Mouse (Mus musculus): ENCODE measurements around the gene Ctdnep1. TPM values are rescaled to one million over a fixed set of nuclear protein-coding genes. Genes with fewer than 3 reads are reported as not detected.

Ctdnep1 gene
- polyA plus RNA-seq, 1 experiment from 2014 or later, result 29.1 TPM

DNA sequence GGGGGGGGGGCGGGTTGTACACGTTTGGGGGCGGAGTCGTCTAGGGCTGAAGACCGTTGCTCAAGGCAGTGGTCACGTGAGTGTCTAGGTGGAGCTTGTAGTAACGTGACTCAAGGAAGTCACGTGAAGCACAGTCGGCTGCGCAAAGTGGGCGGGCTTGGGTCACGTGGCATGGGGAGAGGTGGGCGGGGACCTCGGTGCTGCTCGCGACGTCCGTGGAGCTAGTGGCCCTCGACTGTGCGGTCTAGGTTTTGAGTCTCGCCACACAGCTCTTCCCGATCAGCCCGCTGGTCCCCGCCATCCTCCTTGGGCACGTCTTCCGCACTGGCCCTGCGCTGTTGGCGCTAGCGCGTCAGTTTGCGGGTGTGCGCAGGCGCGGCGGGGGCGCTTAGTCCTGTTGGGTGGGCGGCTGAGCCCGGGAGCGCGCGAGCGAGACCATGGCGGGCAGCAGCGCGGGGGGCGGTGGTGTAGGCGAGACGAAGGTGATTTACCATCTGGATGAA, 19.5 kb downstream of the Ctdnep1 start, which contains the start of gene Dvl2:
TSS of gene Dvl2 (plus strand) at position 200 of the 503 bp plus-strand sequence.
- DNase-seq (ENCODE audit: low spot score), result peak; percentile 99
- peak within 1 kb of the TSS; percentile 78 for H3K4me2 ChIP-seq (ENCODE audit: low read length)
- no peak for TF ChIP-seq CTCF (IDR thresholded peaks at IDR 0.05; ENCODE audit: low read depth)
- ATAC-seq (replicated peaks; ENCODE audit: low FRiP score, low read depth), result peak; percentile 47
- no peaks in the 10 kb centered on the region for H3K27me3 ChIP-seq (ENCODE audit: insufficient read depth, low read length)
- peak within 1 kb of the TSS; percentile 89 for H3K27ac ChIP-seq
- peaks cover 20% of the 10 kb centered on the region; the same call in 1 of the 2 replicates for H3K4me1 ChIP-seq (replicated peaks; ENCODE audit: insufficient read depth, low read length)
- H3K9me3 ChIP-seq (replicated peaks; ENCODE audit: low read length), result no peaks in the 10 kb centered on the region
- peaks cover 22% of the 10 kb centered on the region for H3K36me3 ChIP-seq (ENCODE audit: insufficient read depth, low read length)
- H3K4me3 ChIP-seq (replicated peaks; ENCODE audit: low read depth, low read length), result peak within 1 kb of the TSS; percentile 70
- H3K9ac ChIP-seq (ENCODE audit: low read depth, low read length), result peak within 1 kb of the TSS; percentile 78
- under 1% methylated on average over 48 of the region's 48 CpGs for WGBS

DNA sequence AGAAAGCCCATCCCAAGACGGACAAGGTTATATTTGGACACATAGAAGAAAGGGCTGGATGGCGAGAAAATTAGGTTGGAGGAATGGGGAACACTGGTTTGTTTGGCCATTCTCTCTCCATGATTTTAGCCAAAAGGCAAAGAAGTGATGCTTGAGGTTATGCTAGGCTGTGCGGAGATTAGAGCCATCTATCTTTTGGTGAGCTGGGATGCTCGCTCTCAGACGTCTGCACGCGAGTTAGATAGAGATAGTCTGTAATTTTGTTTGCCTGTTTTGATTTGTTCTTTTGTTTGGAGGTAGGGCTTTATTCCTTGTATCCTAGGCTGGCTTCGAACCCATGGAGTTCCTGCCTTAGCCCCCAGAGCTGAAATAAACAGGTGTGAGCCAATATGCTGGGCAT, 20.2 kb downstream of the Ctdnep1 start:
- no peak for ATAC-seq (replicated peaks; ENCODE audit: low FRiP score, low read depth)
- Histone ChIP-seq H3K27ac (peak overlapping the region; percentile 89), H3K36me3 (ENCODE audit: insufficient read depth, low read length) (peaks cover 27% of the 10 kb centered on the region), H3K9me3 (replicated peaks; ENCODE audit: low read length) (no peaks in the 10 kb centered on the region), H3K27me3 (ENCODE audit: insufficient read depth, low read length) (no peaks in the 10 kb centered on the region), H3K9ac (ENCODE audit: low read depth, low read length) (peak overlapping the region; percentile 78), H3K4me1 (replicated peaks; ENCODE audit: insufficient read depth, low read length) (peaks cover 20% of the 10 kb centered on the region; the same call in 1 of the 2 replicates), H3K4me3 (replicated peaks; ENCODE audit: low read depth, low read length) (peak overlapping the region; percentile 70), H3K4me2 (ENCODE audit: low read length) (peak overlapping the region; percentile 78)
- 11% methylated on average over 8 of the region's 8 CpGs for WGBS
- DNase-seq (ENCODE audit: low spot score), result no peak
- TF ChIP-seq CTCF (IDR thresholded peaks at IDR 0.05; ENCODE audit: low read depth), result no peak

GRCm38 (mm10) chr11:70001865-70002264, 20.9 kb downstream of the Ctdnep1 start:
- Histone ChIP-seq H3K27me3 (ENCODE audit: insufficient read depth, low read length) (no peaks in the 10 kb centered on the region), H3K27ac (no peak overlapping the region), H3K4me3 (replicated peaks; ENCODE audit: low read depth, low read length) (peak overlapping the region; percentile 70), H3K36me3 (ENCODE audit: insufficient read depth, low read length) (peaks cover 32% of the 10 kb centered on the region), H3K9ac (ENCODE audit: low read depth, low read length) (no peak overlapping the region), H3K9me3 (replicated peaks; ENCODE audit: low read length) (no peaks in the 10 kb centered on the region), H3K4me1 (replicated peaks; ENCODE audit: insufficient read depth, low read length) (peaks cover 20% of the 10 kb centered on the region; the same call in 1 of the 2 replicates), H3K4me2 (ENCODE audit: low read length) (peak overlapping the region; percentile 78)
- TF ChIP-seq CTCF (IDR thresholded peaks at IDR 0.05; ENCODE audit: low read depth), result peak; percentile 68
- ATAC-seq (replicated peaks; ENCODE audit: low FRiP score, low read depth), result no peak
- DNase-seq (ENCODE audit: low spot score), result peak; percentile 70

- Histone ChIP-seq H3K36me3 (ENCODE audit: insufficient read depth, low read length) (peaks cover 38% of the 10 kb centered on the region), H3K27me3 (ENCODE audit: insufficient read depth, low read length) (no peaks in the 10 kb centered on the region), H3K9ac (ENCODE audit: low read depth, low read length) (no peak overlapping the region), H3K4me3 (replicated peaks; ENCODE audit: low read depth, low read length) (peak overlapping the region; percentile 70; the same call in 1 of the 2 replicates), H3K27ac (no peak overlapping the region), H3K4me2 (ENCODE audit: low read length) (peak overlapping the region; percentile 78), H3K4me1 (replicated peaks; ENCODE audit: insufficient read depth, low read length) (peaks cover 20% of the 10 kb centered on the region; the same call in 1 of the 2 replicates), H3K9me3 (replicated peaks; ENCODE audit: low read length) (no peaks in the 10 kb centered on the region)
- no peak for DNase-seq (ENCODE audit: low spot score)
- no peak for ATAC-seq (replicated peaks; ENCODE audit: low FRiP score, low read depth)
- no peak for TF ChIP-seq CTCF (IDR thresholded peaks at IDR 0.05; ENCODE audit: low read depth)
- WGBS, result 84% methylated on average over 2 of the region's 2 CpGs
Observed at GRCm38 (mm10) chr11:70002471-70002870, 21.5 kb downstream of the Ctdnep1 start.

DNA sequence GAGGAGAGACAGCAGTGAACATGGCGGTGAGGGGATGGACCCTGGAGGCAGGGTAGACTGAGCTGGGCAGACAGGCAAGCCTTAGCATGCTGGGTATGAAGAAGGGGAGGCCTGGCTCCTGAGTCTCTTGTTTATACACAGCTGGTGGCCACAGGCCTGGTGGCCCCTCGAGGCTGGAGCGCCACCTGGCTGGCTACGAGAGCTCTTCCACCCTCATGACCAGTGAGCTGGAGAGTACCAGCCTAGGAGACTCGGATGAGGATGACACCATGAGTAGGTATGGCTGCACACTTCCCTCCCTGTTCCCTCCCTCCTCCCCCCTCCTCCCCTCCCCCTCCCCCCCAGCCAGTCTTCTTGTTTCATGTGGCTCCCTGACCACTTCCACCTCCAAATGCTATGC, 24.6 kb downstream of the Ctdnep1 start:
- Histone ChIP-seq H3K4me1 (replicated peaks; ENCODE audit: insufficient read depth, low read length) (peaks cover 20% of the 10 kb centered on the region; the same call in 1 of the 2 replicates), H3K9me3 (replicated peaks; ENCODE audit: low read length) (no peaks in the 10 kb centered on the region), H3K27me3 (ENCODE audit: insufficient read depth, low read length) (no peaks in the 10 kb centered on the region), H3K27ac (no peak overlapping the region), H3K4me2 (ENCODE audit: low read length) (no peak overlapping the region), H3K4me3 (replicated peaks; ENCODE audit: low read depth, low read length) (no peak overlapping the region), H3K9ac (ENCODE audit: low read depth, low read length) (no peak overlapping the region), H3K36me3 (ENCODE audit: insufficient read depth, low read length) (peaks cover 51% of the 10 kb centered on the region)
- no peak for DNase-seq (ENCODE audit: low spot score)
- 0 out of 2 replicates have a peak, but pooled peaks have one; percentile 27 for ATAC-seq (replicated peaks; ENCODE audit: low FRiP score, low read depth)
- 59% methylated on average over 5 of the region's 5 CpGs for WGBS
- TF ChIP-seq CTCF (IDR thresholded peaks at IDR 0.05; ENCODE audit: low read depth), result peak; percentile 62

- peaks cover 5% of the 10 kb centered on the region; the same call in 1 of the 2 replicates for H3K4me1 ChIP-seq (replicated peaks; ENCODE audit: insufficient read depth, low read length)
- TF ChIP-seq CTCF (IDR thresholded peaks at IDR 0.05; ENCODE audit: low read depth), result no peak
- no peak overlapping the region for H3K9ac ChIP-seq (ENCODE audit: low read depth, low read length)
- H3K27me3 ChIP-seq (ENCODE audit: insufficient read depth, low read length), result no peaks in the 10 kb centered on the region
- DNase-seq (ENCODE audit: low spot score) (no peak), ATAC-seq (replicated peaks; ENCODE audit: low FRiP score, low read depth) (no peak)
- no peak overlapping the region for H3K27ac ChIP-seq
- no peak overlapping the region for H3K4me3 ChIP-seq (replicated peaks; ENCODE audit: low read depth, low read length)
- no peaks in the 10 kb centered on the region for H3K9me3 ChIP-seq (replicated peaks; ENCODE audit: low read length)
- WGBS, result 76% methylated on average over 6 of the region's 6 CpGs
- H3K36me3 ChIP-seq (ENCODE audit: insufficient read depth, low read length), result peaks cover 75% of the 10 kb centered on the region
- no peak overlapping the region for H3K4me2 ChIP-seq (ENCODE audit: low read length)
Observed at GRCm38 (mm10) chr11:70010033-70010432, 29.1 kb downstream of the Ctdnep1 start.

Data from kidney, postnatal 0 days (tissue).